Mouse (Mus musculus) embryonic facial prominence, embryonic 11.5 days (tissue): ENCODE measurements around the gene Smad3. TPM values are rescaled to one million over a fixed set of nuclear protein-coding genes. Genes with fewer than 3 reads are reported as not detected.
A peak's percentile ranks its signal among the peaks of the same experiment; 100 is the strongest.

Source experiments
- ATAC-seq: fragments of 200-750 bp; cut with Nextera tagmentation; replicated peaks from 2 replicates; pipeline ENCODE4 v1.8.0; 2017; ENCODE audit warnings: low read depth; ENCODE audit not compliant: insufficient number of reproducible peaks, low FRiP score, low TSS enrichment
- DNase-seq: peaks from one replicate; pipeline ENCODE4 v3.0.0-alpha.2; 2015; ENCODE audit warnings: low spot score
- H3K27ac ChIP-seq: fragments of 300-500 bp; sonication (generic); replicated peaks from 2 replicates; pipeline ENCODE4 v1.5.1; 2014; ENCODE audit warnings: mild to moderate bottlenecking, low read depth, low read length, control low read depth
- H3K27me3 ChIP-seq: fragments of 300-500 bp; sonication (generic); 2 replicates; pipeline ENCODE4 v1.6.1; 2014; ENCODE audit warnings: mild to moderate bottlenecking, low read length, moderate library complexity, mixed read lengths; ENCODE audit not compliant: control insufficient read depth, insufficient read depth
- H3K36me3 ChIP-seq: fragments of 300-500 bp; sonication (generic); replicated peaks from 2 replicates; pipeline ENCODE4 v1.6.1; 2014; ENCODE audit warnings: low read depth, mild to moderate bottlenecking, low read length, moderate library complexity, mixed read lengths; ENCODE audit not compliant: control insufficient read depth, insufficient read depth
- H3K4me1 ChIP-seq: fragments of 300-500 bp; sonication (generic); 2 replicates; pipeline ENCODE4 v1.6.1; 2014; ENCODE audit warnings: low read length, mixed read lengths; ENCODE audit not compliant: control insufficient read depth, insufficient read depth
- H3K4me2 ChIP-seq: fragments of 300-500 bp; sonication (generic); 2 replicates; pipeline ENCODE4 v1.6.1; 2014; ENCODE audit warnings: low read depth, mild to moderate bottlenecking, control low read depth, low read length, moderate library complexity
- H3K4me3 ChIP-seq: fragments of 300-500 bp; sonication (generic); 2 replicates; pipeline ENCODE4 v1.5.1; 2014; ENCODE audit warnings: low read depth, low read length, control low read depth
- H3K9ac ChIP-seq: fragments of 300-500 bp; sonication (generic); replicated peaks from 2 replicates; pipeline ENCODE4 v1.6.1; 2014; ENCODE audit warnings: mild to moderate bottlenecking, control low read depth, low read length
- H3K9me3 ChIP-seq: fragments of 300-500 bp; sonication (generic); replicated peaks from 2 replicates; pipeline ENCODE4 v1.6.1; 2016; ENCODE audit warnings: mild to moderate bottlenecking, low read length, inconsistent platforms, mixed read lengths; ENCODE audit not compliant: control insufficient read depth
- WGBS: fragments of 180-500 bp; shearing (Covaris S2); extraction: QIAGEN DNeasy Blood & Tissue Kit; methylation state at CpG from one replicate; pipeline ENCODE4 v1.1.7; 2014; 5-methylcytosine and 5-hydroxymethylcytosine counted together
- polyA plus RNA-seq: library from polyadenylated mRNA; unstranded; fragments of >200 nt; fragmentation: Nextera tagmentation; extraction: Ambion mirVana; gene quantifications from 2 replicates; pipeline ENCODE4 v1.2.1, GENCODE M21; 2014

Smad3 gene
- polyA plus RNA-seq, 1 experiment from 2014 or later = 19.0 TPM

GRCm38 (mm10) chr9:63761367-63762094 lies 3.7 kb upstream of the Smad3 start:
- no peak for DNase-seq
- 96% methylated on average over 8 of the region's 8 CpGs for WGBS
- Histone ChIP-seq H3K4me3 (no peak overlapping the region), H3K4me1 (peaks cover 3% of the 10 kb centered on the region), H3K4me2 (no peak overlapping the region), H3K27ac (no peak overlapping the region), H3K36me3 (no peaks in the 10 kb centered on the region), H3K9me3 (no peaks in the 10 kb centered on the region), H3K27me3 (no peaks in the 10 kb centered on the region), H3K9ac (no peak overlapping the region)
- ATAC-seq = no peak

GRCm38 (mm10) chr9:63760783-63761182 lies 3.0 kb upstream of the Smad3 start:
- Histone ChIP-seq H3K27me3 (no peaks in the 10 kb centered on the region), H3K9me3 (no peaks in the 10 kb centered on the region), H3K4me1 (peaks cover 8% of the 10 kb centered on the region), H3K4me3 (no peak overlapping the region), H3K4me2 (no peak overlapping the region), H3K36me3 (no peaks in the 10 kb centered on the region), H3K9ac (no peak overlapping the region), H3K27ac (no peak overlapping the region)
- 94% methylated on average over 7 of the region's 7 CpGs for WGBS
- DNase-seq (no peak), ATAC-seq (no peak)

GRCm38 (mm10) chr9:63759973-63760722 lies 2.4 kb upstream of the Smad3 start:
- H3K4me2 ChIP-seq = no peak overlapping the region
- H3K9ac ChIP-seq = no peak overlapping the region
- no peaks in the 10 kb centered on the region for H3K27me3 ChIP-seq
- H3K4me3 ChIP-seq = no peak overlapping the region
- no peak for ATAC-seq
- peaks cover 9% of the 10 kb centered on the region for H3K4me1 ChIP-seq
- no peaks in the 10 kb centered on the region for H3K36me3 ChIP-seq
- no peaks in the 10 kb centered on the region for H3K9me3 ChIP-seq
- H3K27ac ChIP-seq = no peak overlapping the region; the same call in 1 of the 2 replicates
- 79% methylated on average over 7 of the region's 7 CpGs for WGBS
- DNase-seq = no peak

- H3K27ac ChIP-seq = peak overlapping the region; percentile 98
- H3K4me3 ChIP-seq = peak overlapping the region; percentile 86
- H3K27me3 ChIP-seq = no peaks in the 10 kb centered on the region
- peaks cover 11% of the 10 kb centered on the region for H3K4me1 ChIP-seq
- peak overlapping the region; percentile 83 for H3K9ac ChIP-seq
- peak overlapping the region; percentile 51 for H3K4me2 ChIP-seq
- no peak for ATAC-seq
- DNase-seq = peak; percentile 72
- 1% methylated on average over 23 of the region's 23 CpGs for WGBS
- H3K9me3 ChIP-seq = no peaks in the 10 kb centered on the region
- no peaks in the 10 kb centered on the region; the same call in 1 of the 2 replicates for H3K36me3 ChIP-seq
Observed at GRCm38 (mm10) chr9:63758641-63759391, 1.0 kb upstream of the Smad3 start.

- Histone ChIP-seq H3K27me3 (no peaks in the 10 kb centered on the region), H3K9me3 (no peaks in the 10 kb centered on the region), H3K9ac (peak overlapping the region; percentile 83), H3K36me3 (no peaks in the 10 kb centered on the region; the same call in 1 of the 2 replicates), H3K4me1 (peaks cover 11% of the 10 kb centered on the region), H3K4me3 (peak overlapping the region; percentile 86), H3K4me2 (peak overlapping the region; percentile 51), H3K27ac (peak overlapping the region; percentile 98)
- DNase-seq = no peak
- peak; percentile 4; the same call in 1 of the 2 replicates for ATAC-seq
- 0% methylated on average over 26 of the region's 26 CpGs for WGBS
Observed at GRCm38 (mm10) chr9:63757462-63757772, 377 bp downstream of the Smad3 start.

GRCm38 (mm10) chr9:63756581-63757461 lies 973 bp downstream of the Smad3 start:
- Histone ChIP-seq H3K27me3 (no peaks in the 10 kb centered on the region), H3K4me3 (peak overlapping the region; percentile 86), H3K27ac (peak overlapping the region; percentile 98), H3K9ac (peak overlapping the region; percentile 83), H3K4me1 (peaks cover 11% of the 10 kb centered on the region), H3K36me3 (no peaks in the 10 kb centered on the region; the same call in 1 of the 2 replicates), H3K4me2 (peak overlapping the region; percentile 51), H3K9me3 (no peaks in the 10 kb centered on the region)
- ATAC-seq (peak; percentile 11; the same call in 1 of the 2 replicates), DNase-seq (peak; percentile 69)
- under 1% methylated on average over 44 of the region's 47 CpGs for WGBS
